In genomic region chr16:91547974-91548373, GRCm38 (mm10) we compare ENCODE assay signal across 8 mouse cellular contexts. TPM values are rescaled to one million over a fixed set of nuclear protein-coding genes. Genes with fewer than 3 reads are reported as not detected.
A peak's percentile ranks its signal among the peaks of the same experiment; 100 is the strongest.
DNase-seq lines count a peak whose midpoint lies in the region; ATAC-seq and TF ChIP-seq lines count a peak whose summit lies in the region.

No protein-coding gene starts in this region.

- TF ChIP-seq POLR2A in thymus, adult 2 months (IDR thresholded peaks at IDR 0.05; ENCODE audit: control insufficient read depth, extremely low read depth, insufficient read depth, low read length, poor library complexity), result no peak
- TF ChIP-seq POLR2A in small intestine, adult 2 months (IDR thresholded peaks at IDR 0.05; ENCODE audit: low read depth, low read length), result peak; percentile 50; the same call in 1 of the 2 replicates

- H3K4me2 ChIP-seq in liver, embryonic 12.5 days, result peak overlapping the region; percentile 98

- DNase-seq in CD4-positive, CD25-positive, alpha-beta regulatory T cell, adult 2 months (ENCODE audit: low read depth, low spot score), result peak; percentile 47
- DNase-seq in thymus, adult 2 months, result no peak
- no peak for DNase-seq in thymus, postnatal 36 days
- DNase-seq in spleen, postnatal 10 days (ENCODE audit: low spot score in 2 of 2), result no peak
- DNase-seq in gastrocnemius, postnatal 14 days, result no peak

- WGBS in thymus, adult 2 months, result 34% methylated on average over 5 of the region's 5 CpGs
- WGBS in liver, embryonic 12.5 days (ENCODE audit: insufficient replicate concordance), result 34% methylated on average over 5 of the region's 5 CpGs
- 5% methylated on average over 5 of the region's 5 CpGs for WGBS in small intestine, adult 2 months

- H3K36me3 ChIP-seq in thymus, adult 2 months (ENCODE audit: control insufficient read depth, insufficient read depth, low read length), result no peaks in the 10 kb centered on the region
- 0 out of 2 replicates have a peak, but pooled peaks cover 6% of the 10 kb centered on the region for H3K36me3 ChIP-seq in liver, embryonic 12.5 days
- peaks cover 3% of the 10 kb centered on the region; the same call in 1 of the 2 replicates for H3K36me3 ChIP-seq in small intestine, adult 2 months (ENCODE audit: control insufficient read depth, insufficient read depth, low read length)

- no peak for ATAC-seq in CD4-positive, CD25-positive, alpha-beta regulatory T cell, adult 4 months
- ATAC-seq in liver, embryonic 12.5 days, result no peak

- H3K4me1 ChIP-seq in thymus, adult 2 months (replicated peaks; ENCODE audit: control insufficient read depth, insufficient read depth, low read length), result peaks cover 35% of the 10 kb centered on the region
- H3K4me1 ChIP-seq in liver, embryonic 12.5 days, result peaks cover 89% of the 10 kb centered on the region
- peaks cover 28% of the 10 kb centered on the region for H3K4me1 ChIP-seq in small intestine, adult 2 months (ENCODE audit: control insufficient read depth, insufficient read depth, insufficient read length, low read length)

- no peaks in the 10 kb centered on the region for H3K9me3 ChIP-seq in liver, embryonic 12.5 days (replicated peaks)

- TF ChIP-seq CTCF in thymus, adult 2 months (IDR thresholded peaks at IDR 0.05; ENCODE audit: borderline replicate concordance, control insufficient read depth, extremely low read depth, insufficient read depth, low read length, poor library complexity), result no peak
- TF ChIP-seq CTCF in small intestine, adult 2 months (IDR thresholded peaks at IDR 0.05; ENCODE audit: extremely low read depth, insufficient read length, insufficient replicate concordance, low read depth, low read length), result no peak

- H3K27me3 ChIP-seq in thymus, adult 2 months (ENCODE audit: control insufficient read depth, insufficient read depth, low read length), result no peaks in the 10 kb centered on the region
- H3K27me3 ChIP-seq in liver, embryonic 12.5 days (replicated peaks), result no peaks in the 10 kb centered on the region; the same call in 1 of the 2 replicates
- H3K27me3 ChIP-seq in small intestine, adult 2 months (ENCODE audit: control insufficient read depth, insufficient read depth, low read length), result no peaks in the 10 kb centered on the region

- intact Hi-C loops in gastrocnemius, postnatal 14 days (cut with DNase I; ENCODE audit: low total_unique reads), result no loop called here

- H3K4me3 ChIP-seq in thymus, adult 2 months (ENCODE audit: control insufficient read depth, insufficient read depth, low read length), result peak overlapping the region; percentile 90
- H3K4me3 ChIP-seq in liver, embryonic 12.5 days, result peak overlapping the region; percentile 81
- peak overlapping the region; percentile 95 for H3K4me3 ChIP-seq in small intestine, adult 2 months (ENCODE audit: low read depth, low read length)

- peak overlapping the region; percentile 86 for H3K9ac ChIP-seq in liver, embryonic 12.5 days

- peak overlapping the region; percentile 41; the same call in 1 of the 2 replicates for H3K27ac ChIP-seq in thymus, adult 2 months (ENCODE audit: control insufficient read depth, insufficient read depth, low read length)
- no peak overlapping the region; the same call in 1 of the 2 replicates for H3K27ac ChIP-seq in liver, embryonic 12.5 days
- peak overlapping the region; percentile 96 for H3K27ac ChIP-seq in small intestine, adult 2 months (ENCODE audit: insufficient read depth, low read depth, low read length)

RNA-seq across cellular contexts. Expression of gene Ifngr2, which starts 1.1 kb away (rescaled TPM):
- polyA plus RNA-seq in CD4-positive, CD25-positive, alpha-beta regulatory T cell, adult 4 months (2017; shearing (Covaris generic)), result 10 to 100 TPM; 29.9 to 35.3 TPM
- 33.4 and 34.4 TPM in 2 replicates for polyA plus RNA-seq in thymus, adult 2 months (2012; rRNA removed)
- 17.1 and 17.9 TPM in 2 replicates for polyA plus RNA-seq in liver, embryonic 12.5 days (2016; fragmentation: Nextera tagmentation; extraction: Ambion mirVana)
- 48.9 and 162 TPM in 2 replicates for polyA plus RNA-seq in small intestine, adult 2 months (2012; rRNA removed)
- total RNA-seq in gastrocnemius, postnatal 14 days (2021), result 10 to 100 TPM; 51.4 to 54.4 TPM

RNA-seq across cellular contexts. Expression of gene Tmem50b, which starts 49.6 kb away (rescaled TPM):
- 10 to 100 TPM; 27.7 to 38.4 TPM for polyA plus RNA-seq in CD4-positive, CD25-positive, alpha-beta regulatory T cell, adult 4 months (2017; shearing (Covaris generic))
- 34.8 and 37.8 TPM in 2 replicates for polyA plus RNA-seq in thymus, adult 2 months (2012; rRNA removed)
- polyA plus RNA-seq in liver, embryonic 12.5 days (2016; fragmentation: Nextera tagmentation; extraction: Ambion mirVana), result 6.7 and 6.8 TPM in 2 replicates
- 18.4 and 20.0 TPM in 2 replicates for polyA plus RNA-seq in small intestine, adult 2 months (2012; rRNA removed)
- 10 to 100 TPM; 16.0 to 16.9 TPM for total RNA-seq in gastrocnemius, postnatal 14 days (2021)
